Mouse (Mus musculus): ENCODE measurements around the gene Clasp1.

Clasp1 gene

GRCm38 (mm10) chr1:118498311-118498710 is 109.5 kb downstream of the Clasp1 start:
- in situ Hi-C loops (cut with MseI, MboI): no loop called here

GRCm38 (mm10) chr1:118500606-118501005 is 111.7 kb downstream of the Clasp1 start:
- in situ Hi-C loops (cut with MseI, MboI): no loop called here

GRCm38 (mm10) chr1:118501691-118502090 is 112.8 kb downstream of the Clasp1 start:
- in situ Hi-C loops (cut with MseI, MboI): no loop called here

- in situ Hi-C loops (cut with MseI, MboI): no loop called here
Measured at GRCm38 (mm10) chr1:118505746-118506145, 116.9 kb downstream of the Clasp1 start.

- in situ Hi-C loops (cut with MseI, MboI): no loop called here
Measured at GRCm38 (mm10) chr1:118510996-118511395, 122.1 kb downstream of the Clasp1 start.

- in situ Hi-C loops (cut with MseI, MboI): no loop called here
Measured at GRCm38 (mm10) chr1:118511738-118512530, 123.1 kb downstream of the Clasp1 start.

GRCm38 (mm10) chr1:118516256-118516655 is 127.4 kb downstream of the Clasp1 start:
- in situ Hi-C loops (cut with MseI, MboI): no loop called here

- in situ Hi-C loops (cut with MseI, MboI): no loop called here
Measured at GRCm38 (mm10) chr1:118523161-118523560, 134.3 kb downstream of the Clasp1 start.

- in situ Hi-C loops (cut with MseI, MboI): no loop called here
Measured at GRCm38 (mm10) chr1:118525336-118525735, 136.5 kb downstream of the Clasp1 start.

GRCm38 (mm10) chr1:118529213-118529612 is 140.4 kb downstream of the Clasp1 start:
- in situ Hi-C loops (cut with MseI, MboI): no loop called here

- in situ Hi-C loops (cut with MseI, MboI): no loop called here
Measured at GRCm38 (mm10) chr1:118531259-118531658, 142.4 kb downstream of the Clasp1 start.

- in situ Hi-C loops (cut with MseI, MboI): no loop called here
Measured at GRCm38 (mm10) chr1:118536021-118536420, 147.2 kb downstream of the Clasp1 start.

- in situ Hi-C loops (cut with MseI, MboI): no loop called here
Measured at GRCm38 (mm10) chr1:118539046-118539445, 150.2 kb downstream of the Clasp1 start.

GRCm38 (mm10) chr1:118542880-118543279 is 154.0 kb downstream of the Clasp1 start:
- in situ Hi-C loops (cut with MseI, MboI): no loop called here

- in situ Hi-C loops (cut with MseI, MboI): no loop called here
Measured at GRCm38 (mm10) chr1:118548769-118549168, 159.9 kb downstream of the Clasp1 start.

GRCm38 (mm10) chr1:118551152-118551551 is 162.3 kb downstream of the Clasp1 start:
- in situ Hi-C loops (cut with MseI, MboI): loop anchor here (25.0 kb wide), 2 partner anchors 511 to 536 kb away; partner anchors contain the start of gene Gli2 (in 1 of the 2)

GRCm38 (mm10) chr1:118552071-118552470 is 163.2 kb downstream of the Clasp1 start:
- in situ Hi-C loops (cut with MseI, MboI): loop anchor here (25.0 kb wide), 2 partner anchors 510 to 535 kb away; partner anchors contain the start of gene Gli2 (in 1 of the 2)

- in situ Hi-C loops (cut with MseI, MboI): loop anchor here (25.0 kb wide), 2 partner anchors 509 to 534 kb away; partner anchors contain the start of gene Gli2 (in 1 of the 2)
Measured at GRCm38 (mm10) chr1:118553045-118553444, 164.2 kb downstream of the Clasp1 start.

GRCm38 (mm10) chr1:118553451-118553850 is 164.6 kb downstream of the Clasp1 start:
- in situ Hi-C loops (cut with MseI, MboI): loop anchor here (25.0 kb wide), 2 partner anchors 509 to 534 kb away; partner anchors contain the start of gene Gli2 (in 1 of the 2)

GRCm38 (mm10) chr1:118554961-118555360 is 166.1 kb downstream of the Clasp1 start:
- in situ Hi-C loops (cut with MseI, MboI): loop anchor here (25.0 kb wide), 2 partner anchors 507 to 532 kb away; partner anchors contain the start of gene Gli2 (in 1 of the 2)

GRCm38 (mm10) chr1:118559716-118560115 is 170.9 kb downstream of the Clasp1 start:
- in situ Hi-C loops (cut with MseI, MboI): loop anchor here (5.0 to 25.0 kb wide), 3 partner anchors 198 to 528 kb away; partner anchors contain the start of gene Gli2 (in 1 of the 2)

- in situ Hi-C loops (cut with MseI, MboI): loop anchor here (5.0 to 25.0 kb wide), 3 partner anchors 193 to 523 kb away; partner anchors contain the start of gene Gli2 (in 1 of the 2)
Measured at GRCm38 (mm10) chr1:118564561-118564960, 175.7 kb downstream of the Clasp1 start.

GRCm38 (mm10) chr1:118567659-118568058 is 178.8 kb downstream of the Clasp1 start:
- in situ Hi-C loops (cut with MseI, MboI): loop anchor here (25.0 kb wide), 2 partner anchors 495 to 520 kb away; partner anchors contain the start of gene Gli2 (in 1 of the 2)
